Mouse (Mus musculus) limb, embryonic 14.5 days (tissue): ENCODE measurements around the gene Atg16l2. TPM values are rescaled to one million over a fixed set of nuclear protein-coding genes. Genes with fewer than 3 reads are reported as not detected.

Source experiments
- ATAC-seq: fragments of 200-750 bp; cut with Nextera tagmentation; 2 replicates; pipeline ENCODE4 v1.8.0; 2017; ENCODE audit warnings: low read depth, moderate number of reproducible peaks, moderate TSS enrichment; ENCODE audit not compliant: low FRiP score
- DNase-seq: peaks from one replicate; pipeline ENCODE4 v3.0.0-alpha.2; 2015; ENCODE audit warnings: low spot score
- H3K27ac ChIP-seq: fragments of 300-500 bp; sonication (generic); replicated peaks from 2 replicates; pipeline ENCODE4 v1.5.1; 2014; ENCODE audit warnings: low read depth, mild to moderate bottlenecking, low read length, moderate library complexity, mixed read lengths
- H3K27me3 ChIP-seq: fragments of 300-500 bp; sonication (generic); 2 replicates; pipeline ENCODE4 v1.6.1; 2014; ENCODE audit warnings: low read length, mixed read lengths; ENCODE audit not compliant: control insufficient read depth, insufficient read depth
- H3K36me3 ChIP-seq: fragments of 300-500 bp; sonication (generic); 2 replicates; pipeline ENCODE4 v1.6.1; 2014; ENCODE audit warnings: mild to moderate bottlenecking, low read length, moderate library complexity, mixed read lengths; ENCODE audit not compliant: control insufficient read depth, insufficient read depth
- H3K4me1 ChIP-seq: fragments of 300-500 bp; sonication (generic); 2 replicates; pipeline ENCODE4 v1.6.1; 2014; ENCODE audit warnings: antibody characterized with exemption, low read length, mixed read lengths; ENCODE audit not compliant: control insufficient read depth, insufficient read depth
- H3K4me2 ChIP-seq: fragments of 300-500 bp; sonication (generic); replicated peaks from 2 replicates; pipeline ENCODE4 v1.6.1; 2014; ENCODE audit warnings: low read depth, mild to moderate bottlenecking, low read length, moderate library complexity; ENCODE audit not compliant: severe bottlenecking
- H3K4me3 ChIP-seq: fragments of 300-500 bp; sonication (generic); replicated peaks from 2 replicates; pipeline ENCODE4 v1.5.1; 2014; ENCODE audit warnings: low read length
- H3K9ac ChIP-seq: fragments of 300-500 bp; sonication (generic); 2 replicates; pipeline ENCODE4 v1.6.1; 2014; ENCODE audit warnings: mild to moderate bottlenecking, low read depth, low read length, moderate library complexity; ENCODE audit not compliant: severe bottlenecking
- H3K9me3 ChIP-seq: fragments of 300-500 bp; sonication (generic); 2 replicates; pipeline ENCODE4 v1.6.1; 2016; ENCODE audit warnings: low read length; ENCODE audit not compliant: control insufficient read depth
- POLR2A ChIP-seq: fragments of 200-500 bp; IDR thresholded peaks from 2 replicates; pipeline ENCODE4 v1.8.0; 2012; ENCODE audit warnings: inconsistent platforms, mild to moderate bottlenecking, moderate library complexity, borderline replicate concordance; ENCODE audit not compliant: insufficient read depth, insufficient read length; ENCODE audit errors: extremely low read depth
- WGBS: fragments of 180-500 bp; shearing (Covaris S2); extraction: QIAGEN DNeasy Blood & Tissue Kit; methylation state at CpG from one replicate; pipeline ENCODE4 v1.1.7; 2014; 5-methylcytosine and 5-hydroxymethylcytosine counted together
- polyA plus RNA-seq, 2 experiments: library from polyadenylated mRNA; depleted of rRNA in 1 of 2; stranded (reverse) in 1 of 2; unstranded in 1 of 2; fragments of >200 nt; fragmentation: Nextera tagmentation in 1 of 2; extraction: Ambion mirVana in 1 of 2; gene quantifications; 2 replicates each; pipeline versions ENCODE4 v1.2.1 to v1.2.3; 2012 to 2014

Atg16l2 gene
- polyA plus RNA-seq, 2 experiments = 14.5 to 31.1 TPM

DNA sequence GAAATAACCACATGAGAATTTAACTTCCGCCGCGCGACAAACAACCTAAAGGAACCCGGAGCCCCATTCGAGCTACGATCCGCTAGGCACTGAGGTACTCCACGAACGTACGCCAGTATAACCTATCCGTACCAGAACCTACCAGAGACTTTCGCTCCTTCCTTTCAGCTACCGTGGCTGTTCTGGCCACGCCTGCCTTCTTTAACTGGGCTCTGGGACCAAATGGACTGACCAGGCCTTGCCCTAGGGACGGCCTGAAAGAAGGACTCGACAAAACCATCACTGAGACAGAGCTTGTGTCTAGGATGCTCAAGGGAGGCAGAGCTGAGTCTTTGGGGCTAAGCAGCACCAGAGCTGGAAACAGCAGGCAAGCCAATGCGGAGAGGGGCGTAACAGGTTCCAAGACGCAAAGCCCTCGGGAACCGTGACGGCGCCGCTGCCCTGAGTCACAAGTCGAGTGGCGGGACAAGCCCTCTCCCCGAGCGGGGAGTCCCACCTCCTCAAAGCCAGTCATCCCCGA lies 630 bp downstream of the Atg16l2 start:
- Histone ChIP-seq H3K4me1 (peaks cover 14% of the 10 kb centered on the region), H3K27ac (peak overlapping the region; percentile 52; the same call in 1 of the 2 replicates), H3K4me2 (peak overlapping the region; percentile 88), H3K4me3 (peak overlapping the region; percentile 76), H3K36me3 (no peaks in the 10 kb centered on the region), H3K9ac (peak overlapping the region; percentile 66), H3K9me3 (no peaks in the 10 kb centered on the region), H3K27me3 (no peaks in the 10 kb centered on the region)
- peak; percentile 14 for ATAC-seq
- TF ChIP-seq POLR2A = no peak
- 1% methylated on average over 30 of the region's 30 CpGs for WGBS
- peak; percentile 67 for DNase-seq

DNA sequence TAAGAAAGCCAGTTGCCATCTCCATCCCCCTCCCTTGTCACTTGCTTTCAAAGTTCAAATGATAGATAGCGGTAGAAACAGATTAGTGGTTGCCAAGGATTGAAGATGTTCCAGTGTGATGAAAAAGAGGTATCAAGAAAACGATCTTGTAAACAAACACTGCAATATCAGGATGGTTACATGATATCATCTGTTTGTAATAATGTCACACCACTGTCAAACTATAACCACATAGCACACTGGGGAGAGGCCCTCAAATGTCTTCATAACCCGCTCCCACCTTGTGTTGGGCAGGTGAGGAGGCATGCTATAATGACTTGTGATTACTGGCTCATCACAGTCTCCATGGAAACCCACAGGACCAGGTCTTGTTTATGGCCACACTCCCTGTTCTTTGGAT lies 3.7 kb downstream of the Atg16l2 start:
- no peaks in the 10 kb centered on the region for H3K9me3 ChIP-seq

DNA sequence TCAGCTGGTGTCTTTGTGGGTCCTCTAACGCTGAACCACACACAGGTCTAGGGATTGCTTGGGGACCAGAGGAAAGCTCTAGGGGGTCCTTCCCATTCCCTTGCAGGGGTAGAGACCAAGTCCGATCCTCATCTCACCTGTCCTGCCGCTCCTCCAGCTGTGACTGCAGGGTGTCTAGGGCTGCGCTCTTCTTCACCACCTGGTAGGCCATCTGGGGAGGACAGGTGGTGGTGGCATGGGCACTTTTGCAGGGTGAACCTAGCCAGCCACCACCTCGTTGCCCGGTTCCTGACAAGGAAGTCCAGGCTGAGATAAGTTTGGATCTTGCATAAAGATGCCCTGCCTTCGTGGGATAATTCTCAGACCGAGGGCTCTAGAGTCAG lies 5.0 kb downstream of the Atg16l2 start:
- 0 out of 2 replicates have a peak, but pooled peaks cover 7% of the 10 kb centered on the region for H3K36me3 ChIP-seq
- no peak for TF ChIP-seq POLR2A
- DNase-seq = no peak
- H3K27ac ChIP-seq = no peak overlapping the region
- H3K27me3 ChIP-seq = no peaks in the 10 kb centered on the region
- H3K9me3 ChIP-seq = no peaks in the 10 kb centered on the region
- WGBS = 21% methylated on average over 8 of the region's 8 CpGs
- peak overlapping the region; percentile 60 for H3K4me2 ChIP-seq
- H3K4me3 ChIP-seq = peak overlapping the region; percentile 32
- H3K9ac ChIP-seq = peak overlapping the region; percentile 37
- H3K4me1 ChIP-seq = peaks cover 13% of the 10 kb centered on the region; the same call in 1 of the 2 replicates
- no peak for ATAC-seq

More for the DNA sequence above, 3.7 kb downstream of the Atg16l2 start:
- Histone ChIP-seq H3K36me3 (no peaks in the 10 kb centered on the region), H3K27me3 (no peaks in the 10 kb centered on the region), H3K9ac (no peak overlapping the region), H3K4me3 (no peak overlapping the region), H3K4me1 (peaks cover 18% of the 10 kb centered on the region), H3K4me2 (no peak overlapping the region), H3K27ac (no peak overlapping the region)
- no peak for TF ChIP-seq POLR2A
- DNase-seq (no peak), ATAC-seq (no peak)
- WGBS = 84% methylated on average over 3 of the region's 3 CpGs

DNA sequence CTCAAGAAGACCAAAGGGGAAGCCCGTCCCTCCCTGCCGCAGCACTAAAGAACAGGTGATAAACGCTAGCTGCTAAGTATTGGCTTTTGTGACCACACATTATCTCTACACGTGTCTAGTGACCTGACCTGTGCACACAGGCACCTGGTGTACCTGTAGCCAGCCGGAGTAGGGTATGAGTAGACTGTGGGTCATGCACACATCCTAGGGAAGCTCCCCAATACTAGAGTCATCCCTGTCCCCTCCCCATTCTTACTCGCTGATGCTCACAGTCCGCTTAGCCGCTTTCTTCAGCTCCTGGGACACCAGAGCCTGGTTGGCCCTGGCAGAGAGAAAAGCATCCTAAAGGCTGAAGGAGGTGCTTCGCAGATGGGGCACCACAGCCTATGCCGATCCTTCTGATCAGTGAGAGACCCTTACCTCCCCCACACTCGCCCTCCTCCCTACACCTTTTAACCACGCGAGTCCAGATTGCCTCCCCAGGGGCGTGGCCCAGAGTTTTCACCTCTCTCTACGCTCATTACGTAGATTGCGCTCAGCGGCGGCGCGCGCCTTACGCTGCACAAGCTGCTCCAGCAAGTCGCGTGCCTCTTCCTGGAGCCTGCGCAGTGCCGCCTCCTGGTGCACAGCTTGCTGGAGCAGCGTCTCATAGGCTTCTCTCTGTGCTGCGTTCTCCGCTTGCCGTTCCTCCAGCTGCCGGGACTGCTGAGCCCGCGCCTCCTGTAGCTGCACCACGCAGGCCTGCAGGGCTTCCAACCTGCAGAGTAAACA lies 5.6 kb downstream of the Atg16l2 start:
- Histone ChIP-seq H3K4me1 (peaks cover 13% of the 10 kb centered on the region; the same call in 1 of the 2 replicates), H3K27ac (no peak overlapping the region), H3K9ac (peak overlapping the region; percentile 37), H3K9me3 (no peaks in the 10 kb centered on the region), H3K36me3 (0 out of 2 replicates have a peak, but pooled peaks cover 8% of the 10 kb centered on the region), H3K4me3 (peak overlapping the region; percentile 32), H3K27me3 (no peaks in the 10 kb centered on the region), H3K4me2 (peak overlapping the region; percentile 60)
- TF ChIP-seq POLR2A = no peak
- peak; percentile 86 for ATAC-seq
- peak; percentile 86 for DNase-seq
- 10% methylated on average over 35 of the region's 35 CpGs for WGBS

DNA sequence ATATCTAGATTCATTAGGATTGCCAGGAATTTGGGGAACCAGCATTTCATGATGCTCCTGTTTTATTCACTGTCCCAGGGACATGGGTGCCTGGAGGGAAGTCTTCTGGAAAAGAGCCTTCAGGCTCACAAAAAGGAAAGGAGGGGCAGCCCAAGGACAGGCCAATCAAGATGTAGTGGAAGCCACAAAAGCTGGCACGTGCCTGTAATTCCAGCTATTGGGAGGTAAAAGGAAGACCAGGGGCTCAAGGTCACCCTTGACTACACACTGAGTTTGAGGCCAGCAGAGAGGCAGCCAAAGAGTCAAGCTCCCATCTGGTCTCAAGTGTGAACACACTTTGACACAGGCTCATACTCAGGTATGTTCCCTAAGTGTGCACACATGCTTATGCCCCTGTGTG lies 6.6 kb downstream of the Atg16l2 start:
- H3K9me3 ChIP-seq = no peaks in the 10 kb centered on the region
- WGBS = 60% methylated on average over 1 of the region's 1 CpGs
- peaks cover 16% of the 10 kb centered on the region for H3K36me3 ChIP-seq
- no peak overlapping the region for H3K9ac ChIP-seq
- H3K4me3 ChIP-seq = no peak overlapping the region
- no peak overlapping the region for H3K4me2 ChIP-seq
- peaks cover 9% of the 10 kb centered on the region; the same call in 1 of the 2 replicates for H3K4me1 ChIP-seq
- H3K27me3 ChIP-seq = no peaks in the 10 kb centered on the region
- ATAC-seq (no peak), DNase-seq (no peak)
- no peak overlapping the region for H3K27ac ChIP-seq
- no peak for TF ChIP-seq POLR2A
